ENCODE assay signal across 9 mouse cellular contexts in the genomic region with DNA sequence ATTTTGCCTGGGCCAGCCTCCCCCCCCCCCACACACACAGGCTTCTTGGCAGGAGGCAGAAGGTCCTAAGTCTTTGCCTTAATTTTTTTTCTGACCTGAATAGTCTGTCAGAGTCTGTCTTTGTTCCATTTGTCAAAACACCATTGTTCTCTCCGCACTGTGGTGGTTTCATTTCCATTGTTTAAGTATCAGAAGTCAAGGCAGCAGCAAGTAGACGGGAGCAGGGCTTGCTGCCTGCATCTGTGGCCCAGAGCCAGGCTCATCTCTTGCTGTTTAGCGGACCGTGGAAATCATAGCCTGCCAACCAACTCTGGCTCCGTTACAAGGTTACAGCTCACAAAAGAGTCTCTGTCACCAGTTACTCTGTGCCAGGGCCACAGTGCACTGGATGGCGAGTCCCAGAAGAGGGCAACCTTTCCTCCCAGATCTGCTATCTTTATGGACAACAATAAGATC. TPM values are rescaled to one million over a fixed set of nuclear protein-coding genes. Genes with fewer than 3 reads are reported as not detected.
DNase-seq lines count a peak whose midpoint lies in the region; ATAC-seq lines count a peak whose summit lies in the region.
"Had no signal": no experiment of that assay in that cellular context is flagged by ENCODE, and none has a peak within 500 bp of the region (broad histone marks: within the 10 kb centered on the region; RNA-seq: fewer than 3 reads in every experiment).

No protein-coding gene starts in this region.

- H3K4me3 ChIP-seq in hindbrain, embryonic 16.5 days (ENCODE audit: low read length): no peak overlapping the region
- no peak overlapping the region for H3K4me3 ChIP-seq in midbrain, embryonic 15.5 days
- H3K4me3 ChIP-seq: myocyte had no signal

- no peak overlapping the region for H3K4me2 ChIP-seq in hindbrain, embryonic 16.5 days (ENCODE audit: low read length)
- H3K4me2 ChIP-seq in midbrain, embryonic 15.5 days: no peak overlapping the region

- H3K27me3 ChIP-seq in hindbrain, embryonic 16.5 days (replicated peaks; ENCODE audit: control insufficient read depth, insufficient read depth, low read length): peaks cover 18% of the 10 kb centered on the region
- peaks cover 27% of the 10 kb centered on the region for H3K27me3 ChIP-seq in midbrain, embryonic 15.5 days (replicated peaks)

- no peak overlapping the region for H3K27ac ChIP-seq in hindbrain, embryonic 16.5 days (ENCODE audit: low read depth, low read length)
- no peak overlapping the region for H3K27ac ChIP-seq in midbrain, embryonic 15.5 days

- H3K4me1 ChIP-seq in hindbrain, embryonic 16.5 days (ENCODE audit: control insufficient read depth, insufficient read depth, low read depth, low read length): no peaks in the 10 kb centered on the region
- no peaks in the 10 kb centered on the region for H3K4me1 ChIP-seq in midbrain, embryonic 15.5 days

- peak; percentile 72 for DNase-seq in gastrocnemius, postnatal 10 days
- DNase-seq in gastrocnemius, adult 18-20 months (ENCODE audit: low spot score): no peak
- DNase-seq in cerebellum, adult 11-12 months: peak; percentile 91
- peak; percentile 78 to 82 for DNase-seq in layer of hippocampus, postnatal 36 days
- DNase-seq in T-cell, adult 2 months (ENCODE audit: low spot score): no peak

- H3K9me3 ChIP-seq in hindbrain, embryonic 16.5 days (ENCODE audit: control insufficient read depth, low read length): no peaks in the 10 kb centered on the region
- no peaks in the 10 kb centered on the region for H3K9me3 ChIP-seq in midbrain, embryonic 15.5 days

- ATAC-seq in frontal cortex, adult (ENCODE audit: low TSS enrichment): peak; percentile 96
- peak; percentile 98 for ATAC-seq in hindbrain, embryonic 16.5 days
- ATAC-seq in midbrain, embryonic 15.5 days (replicated peaks): peak; percentile 89

- no peak overlapping the region; the same call in 1 of the 2 replicates for H3K9ac ChIP-seq in hindbrain, embryonic 16.5 days (ENCODE audit: low read depth, low read length)
- no peak overlapping the region for H3K9ac ChIP-seq in midbrain, embryonic 15.5 days

- H3K36me3 ChIP-seq in hindbrain, embryonic 16.5 days (ENCODE audit: control insufficient read depth, insufficient read depth, low read length): no peaks in the 10 kb centered on the region
- no peaks in the 10 kb centered on the region for H3K36me3 ChIP-seq in midbrain, embryonic 15.5 days (replicated peaks)

- WGBS in hindbrain, embryonic 16.5 days: 6% methylated on average over 6 of the region's 6 CpGs
- WGBS in midbrain, embryonic 15.5 days: 5% methylated on average over 6 of the region's 6 CpGs

RNA-seq across cellular contexts. Expression of a gene that starts 16.9 kb away (rescaled TPM):
- total RNA-seq in gastrocnemius, postnatal 10 days (2021): not detected
- not detected for total RNA-seq in gastrocnemius, adult 18-20 months (2021)
- polyA plus RNA-seq in hindbrain, embryonic 16.5 days (2015; fragmentation: Nextera tagmentation; extraction: Ambion mirVana): not detected in 2 replicates
- total RNA-seq in layer of hippocampus, postnatal 36 days (2021): not detected
- not detected in 2 replicates for polyA plus RNA-seq in midbrain, embryonic 15.5 days (2015; fragmentation: Nextera tagmentation; extraction: Ambion mirVana)
- polyA plus RNA-seq: myocyte had no signal

RNA-seq across cellular contexts. Expression of a gene that starts 17.6 kb away (rescaled TPM):
- total RNA-seq in gastrocnemius, postnatal 10 days (2021): under 1 TPM in 1 of 2 experiments, not detected in 1; 0.18 TPM
- under 1 TPM in 1 of 2 experiments, not detected in 1; 0.09 TPM for total RNA-seq in gastrocnemius, adult 18-20 months (2021)
- 0.75 and 0.94 TPM in 2 replicates for polyA plus RNA-seq in hindbrain, embryonic 16.5 days (2015; fragmentation: Nextera tagmentation; extraction: Ambion mirVana)
- not detected for total RNA-seq in layer of hippocampus, postnatal 36 days (2021)
- 0.09 and 0.13 TPM in 2 replicates for polyA plus RNA-seq in midbrain, embryonic 15.5 days (2015; fragmentation: Nextera tagmentation; extraction: Ambion mirVana)
- polyA plus RNA-seq: myocyte had no signal

Comparison
In these comparisons a context has a peak if more than half of its experiments do, and no peak if none do; other contexts are left out.
1. DNase-seq: peak in gastrocnemius, postnatal 10 days (single experiment), cerebellum, adult 11-12 months (single experiment) and layer of hippocampus, postnatal 36 days (2 of 2); none in gastrocnemius, adult 18-20 months (single experiment) and T-cell, adult 2 months (single experiment).
2. Peak in every context shown above with its lines, with median percentiles within 50 percentile points of each other: ATAC-seq.